Mouse (Mus musculus) CH12.LX (cell line): ENCODE results near the gene Ear14. TPM values are rescaled to one million over a fixed set of nuclear protein-coding genes. Genes with fewer than 3 reads are reported as not detected.

ENCODE experiments used
- DNase-seq: peaks from one replicate; pipeline ENCODE4 v3.0.0-alpha.2; 2013; ENCODE audit errors: extremely low read depth
- H3K27ac ChIP-seq: 2 replicates; pipeline ENCODE4 v1.5.1; 2012; ENCODE audit warnings: low read depth, mild to moderate bottlenecking, control low read depth, moderate library complexity; ENCODE audit not compliant: insufficient read depth
- H3K27me3 ChIP-seq: replicated peaks from 2 replicates; pipeline ENCODE3; 2012; ENCODE audit warnings: inconsistent platforms
- H3K36me3 ChIP-seq, 2 experiments: replicated peaks in 1 of 2; 2 replicates each; pipeline versions ENCODE3 to v1.6.1; 2012; ENCODE audit warnings: inconsistent platforms in 1 of 2, low read length in 1 of 2, mild to moderate bottlenecking in 1 of 2, mixed read lengths in 1 of 2, moderate library complexity in 1 of 2; ENCODE audit not compliant: control insufficient read depth in 1 of 2, insufficient read depth in 1 of 2
- H3K4me1 ChIP-seq, 2 experiments: 2 replicates each; pipeline ENCODE4 v1.6.1; 2012; ENCODE audit warnings: inconsistent platforms in 1 of 2, moderate library complexity in 1 of 2; ENCODE audit not compliant: insufficient read depth in 2 of 2, control insufficient read depth in 1 of 2
- H3K4me2 ChIP-seq: 2 replicates; pipeline ENCODE4 v1.6.1; 2012; ENCODE audit warnings: low read depth, mild to moderate bottlenecking, control low read depth; ENCODE audit not compliant: poor library complexity, insufficient read depth, severe bottlenecking
- H3K4me3 ChIP-seq, 3 experiments: fragments of 150-350 bp in 1 of 3; sonication (generic) in 1 of 3; replicated peaks in 1 of 3; 2 replicates each; pipeline versions ENCODE3 to v1.5.1; 2011 to 2012; ENCODE audit warnings: low read depth in 2 of 3, low read length in 2 of 3, mild to moderate bottlenecking in 2 of 3, moderate library complexity in 2 of 3, control low read depth in 1 of 3, improper control_type of control experiment in 1 of 3, inconsistent platforms in 1 of 3, mixed read lengths in 1 of 3; ENCODE audit not compliant: poor library complexity in 1 of 3
- H3K79me2 ChIP-seq: replicated peaks from 2 replicates; pipeline ENCODE4 v1.6.1; 2012; ENCODE audit warnings: mild to moderate bottlenecking, moderate library complexity; ENCODE audit not compliant: control insufficient read depth, poor library complexity, insufficient read depth, severe bottlenecking; ENCODE audit errors: extremely low read depth
- H3K9ac ChIP-seq: 2 replicates; pipeline ENCODE4 v1.6.1; 2012; ENCODE audit warnings: low read depth, mild to moderate bottlenecking, control low read depth, moderate library complexity; ENCODE audit not compliant: insufficient read depth
- H3K9me3 ChIP-seq: replicated peaks from 2 replicates; pipeline ENCODE3; 2012; ENCODE audit warnings: low read length, inconsistent platforms, mixed read lengths
- BHLHE40 ChIP-seq: IDR thresholded peaks from 2 replicates; pipeline ENCODE4 v1.6.1; 2011; ENCODE audit warnings: mild to moderate bottlenecking, low read depth, low read length, improper control_type of control experiment
- CHD1 ChIP-seq: IDR thresholded peaks from 2 replicates; pipeline ENCODE4 v1.6.1; 2012; ENCODE audit warnings: low read depth, low read length, improper control_type of control experiment, inconsistent platforms
- CHD2 ChIP-seq: IDR thresholded peaks from 2 replicates; pipeline ENCODE4 v1.6.1; 2011; ENCODE audit warnings: low read length, improper control_type of control experiment
- CTCF ChIP-seq, 2 experiments: IDR thresholded peaks in 1 of 2; conservative IDR thresholded peaks in 1 of 2; 2 replicates each; pipeline ENCODE4 v1.5.1; 2011 to 2012; ENCODE audit warnings: low read depth in 2 of 2, low read length in 2 of 2, improper control_type of control experiment in 1 of 2, inconsistent platforms in 1 of 2, mild to moderate bottlenecking in 1 of 2, moderate library complexity in 1 of 2
- E2F4 ChIP-seq: IDR thresholded peaks from 2 replicates; pipeline ENCODE4 v1.6.1; 2011; ENCODE audit warnings: low read depth, low read length, improper control_type of control experiment; ENCODE audit not compliant: insufficient replicate concordance
- ELF1 ChIP-seq: IDR thresholded peaks from 2 replicates; pipeline ENCODE4 v1.6.1; 2014; ENCODE audit warnings: low read depth, mild to moderate bottlenecking, inconsistent platforms, low read length, improper control_type of control experiment
- EP300 ChIP-seq: IDR thresholded peaks from 2 replicates; pipeline ENCODE4 v1.6.1; 2011; ENCODE audit warnings: low read length, improper control_type of control experiment
- HCFC1 ChIP-seq: IDR thresholded peaks from 2 replicates; pipeline ENCODE4 v1.6.1; 2012; ENCODE audit warnings: low read depth, mild to moderate bottlenecking, inconsistent platforms, low read length, improper control_type of control experiment
- IRF4 ChIP-seq: IDR thresholded peaks from 2 replicates; pipeline ENCODE4 v1.6.1; 2014; ENCODE audit warnings: low read depth, mild to moderate bottlenecking, inconsistent platforms, low read length, improper control_type of control experiment
- JUN ChIP-seq: IDR thresholded peaks from 2 replicates; pipeline ENCODE4 v1.6.1; 2011; ENCODE audit warnings: low read depth, mild to moderate bottlenecking, low read length, improper control_type of control experiment, moderate library complexity; ENCODE audit not compliant: insufficient read depth
- JUND ChIP-seq: conservative IDR thresholded peaks from 2 replicates; pipeline ENCODE4 v1.6.1; 2011; ENCODE audit warnings: low read depth, low read length, improper control_type of control experiment
- KAT2A ChIP-seq: IDR thresholded peaks from 2 replicates; pipeline ENCODE4 v1.6.1; 2012; ENCODE audit warnings: low read length, improper control_type of control experiment, inconsistent platforms; ENCODE audit not compliant: insufficient replicate concordance
- MAFK ChIP-seq: IDR thresholded peaks from 2 replicates; pipeline ENCODE4 v1.6.1; 2011; ENCODE audit warnings: low read length, improper control_type of control experiment; ENCODE audit not compliant: insufficient replicate concordance
- MAX ChIP-seq: IDR thresholded peaks from 2 replicates; pipeline ENCODE4 v1.6.1; 2011; ENCODE audit warnings: low read length, improper control_type of control experiment
- MAZ ChIP-seq: IDR thresholded peaks from 2 replicates; pipeline ENCODE4 v1.6.1; 2012; ENCODE audit warnings: low read depth, mild to moderate bottlenecking, inconsistent platforms, low read length, improper control_type of control experiment, moderate library complexity
- MEF2A ChIP-seq: IDR thresholded peaks from 2 replicates; pipeline ENCODE4 v1.6.1; 2014; ENCODE audit warnings: low read depth, mild to moderate bottlenecking, inconsistent platforms, low read length, improper control_type of control experiment, borderline replicate concordance
- MXI1 ChIP-seq: IDR thresholded peaks from 2 replicates; pipeline ENCODE4 v1.6.1; 2011; ENCODE audit warnings: mild to moderate bottlenecking, low read depth, low read length, improper control_type of control experiment
- MYC ChIP-seq: IDR thresholded peaks from 2 replicates; pipeline ENCODE4 v1.6.1; 2011; ENCODE audit warnings: low read depth, mild to moderate bottlenecking, improper control_type of control experiment, low read length
- NELFE ChIP-seq: IDR thresholded peaks from 2 replicates; pipeline ENCODE4 v1.6.1; 2011; ENCODE audit warnings: low read depth, low read length, improper control_type of control experiment
- NRF1 ChIP-seq: IDR thresholded peaks from 2 replicates; pipeline ENCODE4 v1.6.1; 2014; ENCODE audit warnings: low read depth, mild to moderate bottlenecking, inconsistent platforms, low read length, improper control_type of control experiment, moderate library complexity
- POLR2A ChIP-seq: IDR thresholded peaks from 2 replicates; pipeline ENCODE4 v1.6.1; 2011; ENCODE audit warnings: low read depth, mild to moderate bottlenecking, improper control_type of control experiment, low read length
- POLR2AphosphoS2 ChIP-seq: IDR thresholded peaks from 2 replicates; pipeline ENCODE4 v1.6.1; 2011; ENCODE audit warnings: low read depth, low read length, improper control_type of control experiment
- RCOR1 ChIP-seq: conservative IDR thresholded peaks from 2 replicates; pipeline ENCODE4 v1.6.1; 2012; ENCODE audit warnings: low read depth, mild to moderate bottlenecking, inconsistent platforms, low read length, improper control_type of control experiment
- SMC3 ChIP-seq: IDR thresholded peaks from 2 replicates; pipeline ENCODE4 v1.6.1; 2011; ENCODE audit warnings: low read depth, low read length, improper control_type of control experiment
- TCF12 ChIP-seq: IDR thresholded peaks from 2 replicates; pipeline ENCODE4 v1.6.1; 2014; ENCODE audit warnings: low read depth, mild to moderate bottlenecking, inconsistent platforms, low read length, improper control_type of control experiment
- UBTF ChIP-seq: IDR thresholded peaks from 2 replicates; pipeline ENCODE4 v1.6.1; 2012; ENCODE audit warnings: low read depth, mild to moderate bottlenecking, inconsistent platforms, low read length, improper control_type of control experiment, moderate library complexity
- USF1 ChIP-seq: IDR thresholded peaks from 2 replicates; pipeline ENCODE4 v1.6.1; 2014; ENCODE audit warnings: low read depth, mild to moderate bottlenecking, inconsistent platforms, low read length, improper control_type of control experiment
- USF2 ChIP-seq: conservative IDR thresholded peaks from 2 replicates; pipeline ENCODE4 v1.6.1; 2011; ENCODE audit warnings: low read depth, low read length, improper control_type of control experiment
- ZC3H11A ChIP-seq: IDR thresholded peaks from 2 replicates; pipeline ENCODE4 v1.6.1; 2012; ENCODE audit warnings: low read depth, mild to moderate bottlenecking, inconsistent platforms, low read length, improper control_type of control experiment
- ZKSCAN1 ChIP-seq: IDR thresholded peaks from 2 replicates; pipeline ENCODE4 v1.6.1; 2012; ENCODE audit warnings: low read depth, inconsistent platforms, low read length, improper control_type of control experiment, borderline replicate concordance
- ZMIZ1 ChIP-seq: IDR thresholded peaks from 2 replicates; pipeline ENCODE4 v1.6.1; 2012; ENCODE audit warnings: low read depth, mild to moderate bottlenecking, inconsistent platforms, low read length, improper control_type of control experiment
- dilution Hi-C: fragments of 300-500 bp; cut with MboI; formaldehyde crosslinking; loops from 2 replicates; pipeline ENCODE4 v1.14.3; 2020; ENCODE audit warnings: low sequenced_read_pairs; ENCODE audit not compliant: extremely low pct_unique_long_range_greater_than_20kb, extremely low pct_ligation_motif_present
- in situ Hi-C: fragments of 300-500 bp; cut with MboI; formaldehyde crosslinking; loops from 3 replicates; pipeline ENCODE4 v1.14.3; 2019; ENCODE audit warnings: low sequenced_read_pairs, low pct_ligation_motif_present, low pct_unique_long_range_greater_than_20kb, mixed read lengths
- polyA plus RNA-seq: library from polyadenylated mRNA; unstranded; fragments of >175 nt; gene quantifications from 2 replicates; pipeline ENCODE4 v1.2.1, GENCODE M21; 2012; ENCODE audit warnings: low read depth; ENCODE audit not compliant: insufficient read length
- total RNA-seq, 2 experiments: library from RNA; depleted of rRNA; stranded (reverse); fragments of 300-350 nt in 1 of 2; fragments of >200 nt in 1 of 2; gene quantifications; 2 replicates each; pipeline ENCODE4 v1.2.3; 2012 to 2014

Ear14 gene
- total and polyA plus RNA-seq, 3 experiments = not detected

DNA sequence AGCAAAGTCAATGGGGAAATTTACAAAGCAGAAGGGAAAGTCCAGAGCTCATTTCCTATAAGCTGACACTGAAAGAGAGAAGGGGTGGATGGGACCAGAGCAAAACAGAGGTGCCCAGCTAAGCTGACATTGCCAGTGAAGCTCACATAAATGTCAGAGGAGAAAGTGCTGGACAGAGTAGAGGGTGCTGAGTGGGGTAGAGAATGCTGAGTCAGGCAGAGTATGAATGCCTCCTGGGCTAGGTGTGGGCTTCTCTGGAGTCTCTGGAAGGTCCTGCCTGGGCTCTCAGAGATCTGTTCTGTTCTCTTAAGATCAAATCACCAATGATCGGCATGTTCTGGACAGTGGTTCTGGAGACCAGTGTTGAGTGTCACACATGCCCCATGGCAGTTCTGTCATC, 37.8 kb upstream of the Ear14 start:
- H3K79me2 ChIP-seq = no peaks in the 10 kb centered on the region
- in situ Hi-C loops = no loop called here

DNA sequence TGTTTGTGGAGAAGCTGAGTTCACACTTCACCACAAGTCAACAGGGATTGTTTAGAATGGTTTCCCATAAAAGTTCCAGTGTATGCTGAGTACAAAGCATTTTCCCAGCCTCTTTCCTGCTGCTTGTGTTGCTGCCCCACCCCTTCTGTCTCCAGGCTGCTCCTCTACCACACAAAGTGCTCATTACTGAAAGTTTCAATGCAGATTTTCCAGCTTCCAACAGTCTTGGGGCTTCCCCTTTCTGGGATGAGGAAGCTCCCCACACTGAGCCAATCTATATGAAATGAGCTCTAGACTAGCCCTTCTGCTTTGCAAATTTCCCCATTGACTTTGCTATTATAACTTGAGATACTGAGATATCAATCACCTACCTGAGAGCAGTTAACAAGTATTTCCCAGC, 37.1 kb upstream of the Ear14 start:
- Histone ChIP-seq H3K9me3 (no peaks in the 10 kb centered on the region), H3K4me1 (peaks cover 24 to 57% of the 10 kb centered on the region in 2 experiments), H3K4me2 (peak overlapping the region; percentile 48), H3K4me3 (no peak overlapping the region), H3K27me3 (no peaks in the 10 kb centered on the region), H3K36me3 (no peaks in the 10 kb centered on the region), H3K9ac (peak overlapping the region; percentile 31; the same call in 1 of the 2 replicates), H3K27ac (peak overlapping the region; percentile 93), H3K79me2 (no peaks in the 10 kb centered on the region)
- in situ Hi-C loops = no loop called here
- DNase-seq = peak; percentile 59
- dilution Hi-C loops = no loop called here
- TF ChIP-seq KAT2A (no peak), CHD1 (no peak; the same call in 1 of the 2 replicates), USF1 (no peak), CTCF (conservative IDR thresholded peaks at IDR 0.05 in 1 of 2, IDR thresholded peaks at IDR 0.05 in 1 of 2; ENCODE audit: low read depth in 2 of 2, low read length in 2 of 2) (no peak), JUN (no peak), POLR2AphosphoS2 (no peak), UBTF (no peak), RCOR1 (0 out of 2 replicates have a peak, but pooled peaks have one; percentile 26), MXI1 (no peak), MAZ (peak; percentile 64; the same call in 1 of the 2 replicates), POLR2A (no peak), TCF12 (peak; percentile 34; the same call in 1 of the 2 replicates), SMC3 (no peak), USF2 (no peak), BHLHE40 (no peak), MAFK (no peak), JUND (0 out of 2 replicates have a peak, but pooled peaks have one; percentile 5), ZC3H11A (no peak), CHD2 (0 out of 2 replicates have a peak, but pooled peaks have one; percentile 45), E2F4 (no peak), NRF1 (no peak), HCFC1 (no peak), MAX (no peak), MYC (no peak), MEF2A (no peak), ELF1 (peak; percentile 61; the same call in 1 of the 2 replicates), IRF4 (no peak; the same call in 1 of the 2 replicates), ZMIZ1 (no peak)

More for the DNA sequence above, 37.8 kb upstream of the Ear14 start:
- dilution Hi-C loops = no loop called here
- no peak overlapping the region for H3K4me3 ChIP-seq
- peaks cover 24 to 57% of the 10 kb centered on the region in 2 experiments for H3K4me1 ChIP-seq
- peak overlapping the region; percentile 31 for H3K9ac ChIP-seq
- H3K4me2 ChIP-seq = peak overlapping the region; percentile 48
- H3K27me3 ChIP-seq = no peaks in the 10 kb centered on the region
- no peaks in the 10 kb centered on the region for H3K9me3 ChIP-seq
- peak; percentile 31 for DNase-seq
- TF ChIP-seq MEF2A (0 out of 2 replicates have a peak, but pooled peaks have one; percentile 5), ZKSCAN1 (no peak), TCF12 (peak; percentile 34; the same call in 1 of the 2 replicates), RCOR1 (no peak), BHLHE40 (no peak), NELFE (0 out of 2 replicates have a peak, but pooled peaks have one; percentile 4), MAFK (peak; percentile 81), IRF4 (no peak), EP300 (no peak), USF2 (no peak), CHD2 (no peak), MYC (0 out of 2 replicates have a peak, but pooled peaks have one; percentile 12)
- H3K36me3 ChIP-seq = no peaks in the 10 kb centered on the region
- peak overlapping the region; percentile 93 for H3K27ac ChIP-seq
